Mouse (Mus musculus) forebrain, embryonic 12.5 days (tissue): ENCODE results near the gene Rhot2. TPM values are rescaled to one million over a fixed set of nuclear protein-coding genes. Genes with fewer than 3 reads are reported as not detected.

Experiments
- ATAC-seq: fragments of 200-750 bp; cut with Nextera tagmentation; 2 replicates; pipeline ENCODE4 v1.8.0; 2017; ENCODE audit warnings: moderate TSS enrichment; ENCODE audit not compliant: low FRiP score
- H3K27ac ChIP-seq: fragments of 300-500 bp; sonication (generic); 2 replicates; pipeline ENCODE4 v1.5.1; 2016; ENCODE audit warnings: mild to moderate bottlenecking
- H3K27me3 ChIP-seq: fragments of 300-500 bp; sonication (generic); 2 replicates; pipeline ENCODE4 v1.6.1; 2016; ENCODE audit warnings: mild to moderate bottlenecking
- H3K36me3 ChIP-seq: fragments of 300-500 bp; sonication (generic); replicated peaks from 2 replicates; pipeline ENCODE4 v1.6.1; 2016; ENCODE audit warnings: mild to moderate bottlenecking
- H3K4me1 ChIP-seq: fragments of 300-500 bp; sonication (generic); 2 replicates; pipeline ENCODE4 v1.6.1; 2016
- H3K4me2 ChIP-seq: fragments of 300-500 bp; sonication (generic); 2 replicates; pipeline ENCODE4 v1.6.1; 2016; ENCODE audit warnings: mild to moderate bottlenecking, moderate library complexity
- H3K4me3 ChIP-seq: fragments of 300-500 bp; sonication (generic); replicated peaks from 2 replicates; pipeline ENCODE4 v1.5.1; 2016; ENCODE audit warnings: mild to moderate bottlenecking
- H3K9ac ChIP-seq: fragments of 300-500 bp; sonication (generic); 2 replicates; pipeline ENCODE4 v1.6.1; 2016; ENCODE audit warnings: mild to moderate bottlenecking
- H3K9me3 ChIP-seq: fragments of 300-500 bp; sonication (generic); 2 replicates; pipeline ENCODE4 v1.6.1; 2016
- WGBS: fragments of 180-500 bp; shearing (Covaris S2); methylation state at CpG from one replicate; pipeline ENCODE4 v1.1.7; 2016; 5-methylcytosine and 5-hydroxymethylcytosine counted together
- polyA plus RNA-seq: library from polyadenylated mRNA; unstranded; fragments of >200 nt; fragmentation: Nextera tagmentation; extraction: Ambion mirVana; gene quantifications from 2 replicates; pipeline ENCODE4 v1.2.1, GENCODE M21; 2016

Gene Rhot2
- polyA plus RNA-seq, 1 experiment from 2014 or later = 20.9 TPM

- WGBS = 3% methylated on average over 65 of the region's 65 CpGs
These were observed 16.4 kb upstream of the Rhot2 start, which contains the start of gene Wdr90 for GRCm38 (mm10) chr17:25860832-25861703. Gene Wdr90, minus strand, starts transcription at chr17:25861501.

GRCm38 (mm10) chr17:25860229-25860628, 15.6 kb upstream of the Rhot2 start:
- Histone ChIP-seq H3K27ac (no peak overlapping the region), H3K4me1 (peaks cover 24% of the 10 kb centered on the region), H3K4me2 (peak overlapping the region; percentile 75), H3K36me3 (peaks cover 7% of the 10 kb centered on the region), H3K27me3 (no peaks in the 10 kb centered on the region), H3K4me3 (peak overlapping the region; percentile 74), H3K9me3 (no peaks in the 10 kb centered on the region), H3K9ac (peak overlapping the region; percentile 76)
- no peak for ATAC-seq
- WGBS = 92% methylated on average over 6 of the region's 6 CpGs

More at GRCm38 (mm10) chr17:25860832-25861703, 16.4 kb upstream of the Rhot2 start, which contains the start of gene Wdr90:
- H3K36me3 ChIP-seq = no peaks in the 10 kb centered on the region
- H3K4me1 ChIP-seq = peaks cover 24% of the 10 kb centered on the region
- H3K9me3 ChIP-seq = no peaks in the 10 kb centered on the region
- peak within 1 kb of the TSS; percentile 74 for H3K4me3 ChIP-seq
- H3K27ac ChIP-seq = peak within 1 kb of the TSS; percentile 85
- H3K4me2 ChIP-seq = peak within 1 kb of the TSS; percentile 75
- peak; percentile 94 for ATAC-seq
- H3K27me3 ChIP-seq = no peaks in the 10 kb centered on the region
- H3K9ac ChIP-seq = peak within 1 kb of the TSS; percentile 76

- Histone ChIP-seq H3K9me3 (no peaks in the 10 kb centered on the region), H3K9ac (peak overlapping the region; percentile 80), H3K27me3 (no peaks in the 10 kb centered on the region), H3K4me3 (peak overlapping the region; percentile 93), H3K4me2 (peak overlapping the region; percentile 93), H3K27ac (peak overlapping the region; percentile 80), H3K4me1 (peaks cover 19% of the 10 kb centered on the region), H3K36me3 (peaks cover 68% of the 10 kb centered on the region)
- ATAC-seq = peak; percentile 40; the same call in 1 of the 2 replicates
- 4% methylated on average over 38 of the region's 38 CpGs for WGBS
These were observed 835 bp downstream of the Rhot2 start for GRCm38 (mm10) chr17:25843636-25844395.

- no peak for ATAC-seq
- peak overlapping the region; percentile 93 for H3K4me3 ChIP-seq
- H3K4me2 ChIP-seq = peak overlapping the region; percentile 93
- peaks cover 22% of the 10 kb centered on the region for H3K4me1 ChIP-seq
- peak overlapping the region; percentile 80 for H3K9ac ChIP-seq
- no peak overlapping the region for H3K27ac ChIP-seq
- H3K9me3 ChIP-seq = no peaks in the 10 kb centered on the region
- 94% methylated on average over 4 of the region's 4 CpGs for WGBS
- peaks cover 67% of the 10 kb centered on the region for H3K36me3 ChIP-seq
- no peaks in the 10 kb centered on the region for H3K27me3 ChIP-seq
These were observed 1.5 kb downstream of the Rhot2 start for GRCm38 (mm10) chr17:25843122-25843521.

- no peak overlapping the region for H3K4me3 ChIP-seq
These were observed 2.1 kb downstream of the Rhot2 start for GRCm38 (mm10) chr17:25842509-25842908.

GRCm38 (mm10) chr17:25841117-25841880, 3.4 kb downstream of the Rhot2 start, which contains the start of gene Gm20683:
Gene Gm20683, minus strand, starts transcription at chr17:25841763.
- Histone ChIP-seq H3K4me2 (no peak within 1 kb of the TSS), H3K27me3 (no peaks in the 10 kb centered on the region), H3K4me3 (no peak within 1 kb of the TSS), H3K9ac (no peak within 1 kb of the TSS), H3K36me3 (peaks cover 59% of the 10 kb centered on the region), H3K4me1 (peaks cover 40% of the 10 kb centered on the region), H3K27ac (no peak within 1 kb of the TSS), H3K9me3 (no peaks in the 10 kb centered on the region)
- ATAC-seq = no peak
- WGBS = 94% methylated on average over 22 of the region's 22 CpGs

More at GRCm38 (mm10) chr17:25842509-25842908, 2.1 kb downstream of the Rhot2 start:
- 90% methylated on average over 3 of the region's 3 CpGs for WGBS
- Histone ChIP-seq H3K9me3 (no peaks in the 10 kb centered on the region), H3K27me3 (no peaks in the 10 kb centered on the region), H3K4me1 (peaks cover 28% of the 10 kb centered on the region), H3K4me2 (no peak overlapping the region), H3K9ac (no peak overlapping the region), H3K27ac (no peak overlapping the region), H3K36me3 (peaks cover 66% of the 10 kb centered on the region)
- no peak for ATAC-seq

GRCm38 (mm10) chr17:25840519-25840918, 4.1 kb downstream of the Rhot2 start:
- H3K4me1 ChIP-seq = peaks cover 48% of the 10 kb centered on the region
- 95% methylated on average over 6 of the region's 6 CpGs for WGBS
- no peak overlapping the region for H3K9ac ChIP-seq
- no peaks in the 10 kb centered on the region for H3K9me3 ChIP-seq
- peaks cover 51% of the 10 kb centered on the region for H3K36me3 ChIP-seq
- no peak overlapping the region for H3K4me2 ChIP-seq
- no peak overlapping the region for H3K4me3 ChIP-seq
- no peak for ATAC-seq
- H3K27me3 ChIP-seq = no peaks in the 10 kb centered on the region
- H3K27ac ChIP-seq = no peak overlapping the region

GRCm38 (mm10) chr17:25839455-25840235, 5.0 kb downstream of the Rhot2 start:
- Histone ChIP-seq H3K27me3 (no peaks in the 10 kb centered on the region), H3K9me3 (no peaks in the 10 kb centered on the region), H3K9ac (no peak overlapping the region), H3K4me2 (no peak overlapping the region), H3K36me3 (peaks cover 57% of the 10 kb centered on the region), H3K4me1 (peaks cover 52% of the 10 kb centered on the region), H3K4me3 (no peak overlapping the region), H3K27ac (no peak overlapping the region)
- WGBS = 89% methylated on average over 14 of the region's 14 CpGs
- ATAC-seq = no peak

- 83% methylated on average over 4 of the region's 4 CpGs for WGBS
- peaks cover 57% of the 10 kb centered on the region for H3K4me1 ChIP-seq
These were observed 5.7 kb downstream of the Rhot2 start for GRCm38 (mm10) chr17:25838904-25839303.

GRCm38 (mm10) chr17:25837533-25837932, 7.1 kb downstream of the Rhot2 start:
- Histone ChIP-seq H3K4me3 (no peak overlapping the region), H3K4me1 (peaks cover 51% of the 10 kb centered on the region), H3K4me2 (peak overlapping the region; percentile 72), H3K9ac (peak overlapping the region; percentile 64; the same call in 1 of the 2 replicates), H3K9me3 (no peaks in the 10 kb centered on the region), H3K27me3 (no peaks in the 10 kb centered on the region), H3K36me3 (peaks cover 58% of the 10 kb centered on the region), H3K27ac (peak overlapping the region; percentile 73)
- 40% methylated on average over 3 of the region's 3 CpGs for WGBS
- ATAC-seq = no peak

More at GRCm38 (mm10) chr17:25838904-25839303, 5.7 kb downstream of the Rhot2 start:
- no peak for ATAC-seq
- H3K9ac ChIP-seq = no peak overlapping the region
- no peak overlapping the region for H3K4me3 ChIP-seq
- no peaks in the 10 kb centered on the region for H3K9me3 ChIP-seq
- H3K36me3 ChIP-seq = peaks cover 58% of the 10 kb centered on the region
- no peak overlapping the region for H3K4me2 ChIP-seq
- H3K27me3 ChIP-seq = no peaks in the 10 kb centered on the region
- H3K27ac ChIP-seq = no peak overlapping the region

- peaks cover 54% of the 10 kb centered on the region for H3K4me1 ChIP-seq
- peaks cover 53% of the 10 kb centered on the region for H3K36me3 ChIP-seq
These were observed 7.6 kb downstream of the Rhot2 start, which contains the start of gene Rhbdl1 for GRCm38 (mm10) chr17:25837076-25837410. Gene Rhbdl1, minus strand, starts transcription at chr17:25837295.

More at GRCm38 (mm10) chr17:25837076-25837410, 7.6 kb downstream of the Rhot2 start, which contains the start of gene Rhbdl1:
- H3K4me3 ChIP-seq = peak within 1 kb of the TSS; percentile 38
- peak within 1 kb of the TSS; percentile 72 for H3K4me2 ChIP-seq
- no peaks in the 10 kb centered on the region for H3K27me3 ChIP-seq
- peak within 1 kb of the TSS; percentile 64 for H3K9ac ChIP-seq
- no peaks in the 10 kb centered on the region for H3K9me3 ChIP-seq
- H3K27ac ChIP-seq = peak within 1 kb of the TSS; percentile 73
- 1% methylated on average over 27 of the region's 29 CpGs for WGBS
- ATAC-seq = peak; percentile 37; the same call in 1 of the 2 replicates
